Mouse (Mus musculus) forebrain, embryonic 13.5 days (tissue): Measurements from ENCODE around the gene Hsd17b2. TPM values are rescaled to one million over a fixed set of nuclear protein-coding genes. Genes with fewer than 3 reads are reported as not detected.

Source experiments
- ATAC-seq: fragments of 200-750 bp; cut with Nextera tagmentation; 2 replicates; pipeline ENCODE4 v1.8.0; 2017
- H3K27ac ChIP-seq: fragments of 300-500 bp; sonication (generic); 2 replicates; pipeline ENCODE4 v1.5.1; 2015; ENCODE audit warnings: inconsistent platforms, mild to moderate bottlenecking, moderate library complexity
- H3K27me3 ChIP-seq: fragments of 300-500 bp; sonication (generic); 2 replicates; pipeline ENCODE4 v1.6.1; 2015; ENCODE audit warnings: mild to moderate bottlenecking, inconsistent platforms
- H3K36me3 ChIP-seq: fragments of 300-500 bp; sonication (generic); 2 replicates; pipeline ENCODE4 v1.6.1; 2015; ENCODE audit warnings: mild to moderate bottlenecking, inconsistent platforms; ENCODE audit not compliant: poor library complexity, severe bottlenecking
- H3K4me1 ChIP-seq: fragments of 300-500 bp; sonication (generic); 2 replicates; pipeline ENCODE4 v1.6.1; 2015; ENCODE audit warnings: inconsistent platforms
- H3K4me2 ChIP-seq: fragments of 300-500 bp; sonication (generic); 2 replicates; pipeline ENCODE4 v1.6.1; 2015; ENCODE audit warnings: inconsistent platforms, mild to moderate bottlenecking, moderate library complexity
- H3K4me3 ChIP-seq: fragments of 300-500 bp; sonication (generic); 2 replicates; pipeline ENCODE4 v1.5.1; 2015; ENCODE audit warnings: mild to moderate bottlenecking, inconsistent platforms
- H3K9ac ChIP-seq: fragments of 300-500 bp; sonication (generic); 2 replicates; pipeline ENCODE4 v1.6.1; 2015; ENCODE audit warnings: mild to moderate bottlenecking, inconsistent platforms
- H3K9me3 ChIP-seq: fragments of 300-500 bp; sonication (generic); replicated peaks from 2 replicates; pipeline ENCODE4 v1.6.1; 2016; ENCODE audit warnings: inconsistent platforms
- WGBS: fragments of 180-500 bp; shearing (Covaris S2); methylation state at CpG from one replicate; pipeline ENCODE4 v1.1.7; 2015; 5-methylcytosine and 5-hydroxymethylcytosine counted together
- polyA plus RNA-seq: library from polyadenylated mRNA; unstranded; fragments of >200 nt; fragmentation: Nextera tagmentation; extraction: Ambion mirVana; gene quantifications from 2 replicates; pipeline ENCODE4 v1.2.1, GENCODE M21; 2015

Gene Hsd17b2
- polyA plus RNA-seq, 1 experiment from 2014 or later: 0.13 TPM

- Histone ChIP-seq H3K27ac (no peak overlapping the region), H3K4me2 (no peak overlapping the region), H3K4me3 (no peak overlapping the region), H3K4me1 (no peaks in the 10 kb centered on the region), H3K27me3 (no peaks in the 10 kb centered on the region), H3K36me3 (no peaks in the 10 kb centered on the region), H3K9me3 (no peaks in the 10 kb centered on the region), H3K9ac (no peak overlapping the region)
- 81% methylated on average over 8 of the region's 9 CpGs for WGBS
- ATAC-seq: no peak
These were observed 46.4 kb downstream of the Hsd17b2 start for GRCm38 (mm10) chr8:117747886-117748730.

DNA sequence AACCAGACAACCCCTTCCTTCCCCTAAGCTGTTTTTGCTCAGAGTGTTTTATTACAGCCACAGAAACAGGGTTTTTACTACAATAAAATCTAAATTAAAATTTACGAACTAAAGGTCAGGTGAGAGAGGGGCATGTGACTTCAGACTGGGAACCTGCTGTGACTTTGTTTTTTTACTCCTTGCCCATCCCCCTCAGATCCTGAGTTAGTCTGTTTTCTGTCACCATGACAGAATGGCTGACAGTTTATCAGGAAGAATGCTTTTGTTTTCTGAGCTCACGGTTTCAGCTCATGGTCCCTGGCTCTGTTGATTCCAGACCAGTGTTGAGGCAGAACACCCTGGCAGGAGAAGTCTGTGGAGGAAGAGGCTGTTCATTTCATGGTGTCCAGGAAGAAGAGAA lies 47.7 kb downstream of the Hsd17b2 start:
- WGBS: 50% methylated on average over 2 of the region's 2 CpGs
- Histone ChIP-seq H3K4me2 (no peak overlapping the region), H3K4me3 (no peak overlapping the region), H3K36me3 (no peaks in the 10 kb centered on the region), H3K27me3 (no peaks in the 10 kb centered on the region), H3K27ac (no peak overlapping the region), H3K4me1 (no peaks in the 10 kb centered on the region), H3K9ac (no peak overlapping the region), H3K9me3 (no peaks in the 10 kb centered on the region)
- no peak for ATAC-seq

DNA sequence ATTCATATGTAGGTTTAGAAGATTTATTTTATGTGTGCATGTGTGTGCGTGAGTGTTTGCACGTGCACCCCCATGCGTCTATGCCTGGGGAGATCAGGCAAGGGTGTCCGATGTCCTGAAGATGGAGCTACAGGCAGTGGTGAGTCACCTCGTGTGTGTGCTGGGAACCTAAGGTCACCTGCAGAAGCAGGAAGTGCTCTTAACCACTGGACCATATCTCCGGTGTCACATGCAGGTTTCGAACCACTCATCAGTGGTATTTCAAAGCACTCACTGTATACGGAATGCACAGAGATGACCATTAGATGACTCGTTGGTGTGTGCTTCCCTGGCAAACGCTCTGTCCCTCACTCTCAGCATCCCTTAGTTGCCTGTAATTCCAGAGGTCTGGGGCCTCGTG lies 56.2 kb downstream of the Hsd17b2 start:
- no peak for ATAC-seq
- H3K4me1 ChIP-seq: no peaks in the 10 kb centered on the region
- WGBS: 88% methylated on average over 11 of the region's 11 CpGs
- no peak overlapping the region for H3K27ac ChIP-seq
- H3K4me2 ChIP-seq: no peak overlapping the region
- H3K36me3 ChIP-seq: no peaks in the 10 kb centered on the region
- H3K27me3 ChIP-seq: no peaks in the 10 kb centered on the region
- H3K9me3 ChIP-seq: no peaks in the 10 kb centered on the region
- H3K9ac ChIP-seq: no peak overlapping the region
- H3K4me3 ChIP-seq: no peak overlapping the region

DNA sequence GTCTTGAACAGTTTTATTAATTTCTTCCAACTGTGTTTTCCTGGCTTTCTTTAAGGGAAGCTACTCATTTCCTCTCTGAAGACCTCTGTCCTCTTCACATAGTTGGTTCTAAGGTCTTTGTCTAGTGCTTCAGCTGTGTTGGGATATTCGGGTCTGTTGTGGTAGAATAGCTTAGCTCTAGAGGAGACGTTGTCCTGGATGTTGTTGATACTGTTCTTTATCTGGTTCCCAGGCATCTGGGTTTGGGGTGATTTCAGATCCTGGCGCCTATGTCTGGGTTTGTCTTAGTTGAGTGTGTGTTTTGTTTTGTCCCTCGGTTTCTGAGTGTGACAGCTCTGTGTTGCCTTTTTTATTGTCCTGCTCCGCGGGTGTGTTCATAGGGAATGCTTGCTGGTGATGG lies 61.1 kb downstream of the Hsd17b2 start:
- peaks cover 5% of the 10 kb centered on the region; the same call in 1 of the 2 replicates for H3K4me1 ChIP-seq
- 87% methylated on average over 6 of the region's 6 CpGs for WGBS
- no peaks in the 10 kb centered on the region for H3K27me3 ChIP-seq
- no peak for ATAC-seq
- H3K27ac ChIP-seq: no peak overlapping the region
- H3K4me2 ChIP-seq: no peak overlapping the region
- H3K36me3 ChIP-seq: no peaks in the 10 kb centered on the region
- H3K4me3 ChIP-seq: no peak overlapping the region
- no peaks in the 10 kb centered on the region for H3K9me3 ChIP-seq
- H3K9ac ChIP-seq: no peak overlapping the region

GRCm38 (mm10) chr8:117764625-117765024 lies 62.9 kb downstream of the Hsd17b2 start:
- no peak overlapping the region for H3K4me3 ChIP-seq
- H3K9ac ChIP-seq: no peak overlapping the region
- no peaks in the 10 kb centered on the region for H3K27me3 ChIP-seq
- ATAC-seq: no peak
- H3K27ac ChIP-seq: no peak overlapping the region
- H3K4me1 ChIP-seq: peaks cover 5% of the 10 kb centered on the region; the same call in 1 of the 2 replicates
- H3K9me3 ChIP-seq: no peaks in the 10 kb centered on the region
- 80% methylated on average over 4 of the region's 4 CpGs for WGBS
- no peaks in the 10 kb centered on the region for H3K36me3 ChIP-seq
- no peak overlapping the region for H3K4me2 ChIP-seq

GRCm38 (mm10) chr8:117765947-117766346 lies 64.2 kb downstream of the Hsd17b2 start:
- peaks cover 5% of the 10 kb centered on the region; the same call in 1 of the 2 replicates for H3K4me1 ChIP-seq
- H3K36me3 ChIP-seq: no peaks in the 10 kb centered on the region
- H3K4me2 ChIP-seq: no peak overlapping the region
- no peaks in the 10 kb centered on the region for H3K27me3 ChIP-seq
- H3K9me3 ChIP-seq: no peaks in the 10 kb centered on the region
- H3K27ac ChIP-seq: no peak overlapping the region
- H3K9ac ChIP-seq: no peak overlapping the region
- H3K4me3 ChIP-seq: no peak overlapping the region
- no peak for ATAC-seq
- WGBS: 86% methylated on average over 5 of the region's 5 CpGs

DNA sequence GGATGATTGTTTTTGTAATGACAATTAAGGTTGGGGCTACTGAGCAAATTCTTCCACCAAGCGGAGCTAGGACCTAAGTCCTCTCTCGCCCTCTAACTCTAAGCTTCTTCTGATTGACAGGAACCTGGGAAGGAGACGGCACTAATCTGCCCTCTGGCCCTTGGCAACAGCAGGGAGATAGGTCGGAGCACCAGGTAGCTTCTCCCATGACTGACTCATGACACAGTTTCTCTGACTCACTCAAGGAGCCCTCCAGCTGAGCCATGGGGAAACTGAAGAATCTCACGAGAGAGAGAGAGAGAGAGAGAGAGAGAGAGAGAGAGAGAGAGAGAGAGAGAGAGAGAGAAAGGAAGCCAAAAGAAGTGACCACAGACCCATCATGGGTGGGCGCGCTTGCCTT lies 67.3 kb downstream of the Hsd17b2 start:
- H3K4me1 ChIP-seq: peaks cover 4% of the 10 kb centered on the region; the same call in 1 of the 2 replicates
- ATAC-seq: no peak
- H3K27me3 ChIP-seq: no peaks in the 10 kb centered on the region
- H3K9ac ChIP-seq: no peak overlapping the region
- no peak overlapping the region for H3K4me3 ChIP-seq
- H3K27ac ChIP-seq: no peak overlapping the region
- H3K36me3 ChIP-seq: no peaks in the 10 kb centered on the region
- H3K4me2 ChIP-seq: no peak overlapping the region
- 77% methylated on average over 7 of the region's 7 CpGs for WGBS
- H3K9me3 ChIP-seq: no peaks in the 10 kb centered on the region

DNA sequence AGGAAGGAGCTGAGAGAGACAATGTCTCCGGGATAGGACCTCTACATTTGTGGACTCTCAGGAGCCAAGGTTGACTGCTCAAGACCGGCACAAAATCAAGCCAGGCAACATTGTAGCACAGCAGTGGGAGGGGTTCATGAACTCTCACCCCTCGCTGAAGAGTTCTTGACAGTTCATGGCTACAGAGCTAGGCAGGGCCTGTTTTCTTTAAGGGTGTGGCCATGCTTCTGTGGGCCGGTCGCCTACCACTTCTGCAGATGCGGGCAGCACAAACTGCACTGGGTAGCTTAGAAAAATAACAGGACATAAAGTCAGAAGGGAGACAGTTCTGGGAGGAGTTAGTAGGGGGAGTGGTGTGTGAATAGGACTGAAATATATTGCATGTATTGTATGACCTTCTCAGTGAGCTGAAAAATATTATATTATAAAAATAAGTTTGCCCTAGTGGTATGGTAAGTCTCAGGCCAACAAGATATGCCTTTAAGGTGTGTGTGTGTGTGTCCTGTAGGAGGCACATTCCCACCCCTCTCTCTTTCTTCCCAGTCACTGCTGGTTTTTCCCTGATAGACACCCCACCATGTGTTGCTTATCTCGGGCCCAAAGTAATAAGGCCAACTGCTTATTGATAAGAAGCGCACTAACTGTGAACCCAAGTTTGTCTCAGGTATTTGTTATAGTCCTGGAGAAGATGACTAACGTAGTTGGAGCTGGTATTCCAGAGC lies 69.6 kb downstream of the Hsd17b2 start:
- H3K36me3 ChIP-seq: no peaks in the 10 kb centered on the region
- H3K4me2 ChIP-seq: no peak overlapping the region
- H3K4me1 ChIP-seq: no peaks in the 10 kb centered on the region
- 88% methylated on average over 9 of the region's 9 CpGs for WGBS
- no peak for ATAC-seq
- H3K27me3 ChIP-seq: no peaks in the 10 kb centered on the region
- H3K27ac ChIP-seq: no peak overlapping the region
- no peaks in the 10 kb centered on the region for H3K9me3 ChIP-seq
- no peak overlapping the region for H3K9ac ChIP-seq
- no peak overlapping the region for H3K4me3 ChIP-seq

DNA sequence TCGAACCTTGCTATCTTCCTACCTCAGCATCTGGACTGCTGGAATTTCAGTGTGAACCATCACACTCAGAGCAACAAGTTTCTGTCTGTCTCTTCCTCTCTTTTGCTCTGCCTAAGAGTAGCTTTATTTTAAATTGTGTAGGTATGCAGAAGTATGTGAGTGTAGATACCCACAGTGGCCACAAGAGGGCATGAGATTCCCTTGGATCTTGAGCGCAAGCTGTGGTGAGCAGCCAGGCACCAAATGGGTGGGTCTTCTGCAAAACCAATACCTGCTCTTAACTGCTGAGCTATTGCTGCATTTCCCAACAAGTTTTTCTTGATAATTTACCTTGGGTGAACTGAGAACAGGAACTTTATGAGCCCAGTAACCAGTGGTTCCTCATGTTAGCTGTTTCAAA lies 70.4 kb downstream of the Hsd17b2 start:
- no peak overlapping the region for H3K27ac ChIP-seq
- no peak overlapping the region for H3K4me3 ChIP-seq
- no peaks in the 10 kb centered on the region for H3K4me1 ChIP-seq
- WGBS: 59% methylated on average over 2 of the region's 2 CpGs
- H3K9ac ChIP-seq: no peak overlapping the region
- no peaks in the 10 kb centered on the region for H3K27me3 ChIP-seq
- ATAC-seq: no peak
- no peaks in the 10 kb centered on the region for H3K9me3 ChIP-seq
- no peak overlapping the region for H3K4me2 ChIP-seq
- no peaks in the 10 kb centered on the region for H3K36me3 ChIP-seq

DNA sequence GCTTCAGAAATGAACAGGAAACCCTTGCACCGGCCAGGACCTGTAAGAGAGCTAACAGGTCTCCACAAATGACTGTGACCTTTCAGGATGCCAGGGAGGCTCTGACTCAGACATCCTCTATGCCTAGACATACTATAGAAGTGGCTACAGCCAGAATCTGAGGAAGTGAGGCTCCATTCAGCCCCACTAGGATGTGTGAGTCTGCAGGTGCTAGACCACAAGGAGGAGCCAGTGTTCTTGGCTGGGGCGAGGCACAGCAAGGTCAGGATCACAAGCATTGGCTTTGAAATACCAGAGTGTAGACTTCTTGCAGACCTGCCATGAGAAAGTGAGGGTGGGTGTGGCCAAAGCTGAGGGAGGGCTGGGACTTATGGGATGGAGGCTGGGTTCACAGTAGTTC lies 70.9 kb downstream of the Hsd17b2 start:
- Histone ChIP-seq H3K4me2 (no peak overlapping the region), H3K4me3 (no peak overlapping the region), H3K36me3 (no peaks in the 10 kb centered on the region), H3K4me1 (no peaks in the 10 kb centered on the region), H3K27ac (no peak overlapping the region), H3K9me3 (no peaks in the 10 kb centered on the region), H3K9ac (no peak overlapping the region), H3K27me3 (no peaks in the 10 kb centered on the region)
- 61% methylated on average over 2 of the region's 2 CpGs for WGBS
- ATAC-seq: no peak

GRCm38 (mm10) chr8:117775626-117776025 lies 73.9 kb downstream of the Hsd17b2 start:
- Histone ChIP-seq H3K9me3 (no peaks in the 10 kb centered on the region), H3K4me1 (no peaks in the 10 kb centered on the region), H3K9ac (no peak overlapping the region), H3K4me2 (no peak overlapping the region), H3K4me3 (no peak overlapping the region), H3K27ac (no peak overlapping the region), H3K36me3 (no peaks in the 10 kb centered on the region), H3K27me3 (no peaks in the 10 kb centered on the region)
- ATAC-seq: no peak
- 43% methylated on average over 10 of the region's 10 CpGs for WGBS

DNA sequence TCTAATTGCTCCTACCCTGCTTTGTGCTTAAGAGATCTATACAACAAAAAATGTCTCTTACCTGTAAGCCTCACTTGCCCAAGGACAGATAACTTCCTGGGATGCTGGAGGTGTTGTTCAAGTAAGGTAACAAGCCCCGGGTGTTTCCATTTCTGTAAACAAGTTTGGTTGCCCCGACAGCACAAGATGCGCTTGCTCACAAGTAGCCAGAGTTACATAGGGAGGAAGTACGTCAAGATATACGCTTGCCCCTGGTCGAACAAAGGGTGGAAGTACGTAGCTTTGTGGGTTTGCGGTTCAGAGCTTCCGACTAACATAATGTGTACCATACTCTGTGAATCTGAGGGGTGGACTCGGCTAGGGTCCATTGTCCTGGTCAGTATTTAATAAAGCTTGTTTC lies 74.4 kb downstream of the Hsd17b2 start:
- no peak for ATAC-seq
- H3K4me2 ChIP-seq: no peak overlapping the region
- H3K36me3 ChIP-seq: no peaks in the 10 kb centered on the region
- no peak overlapping the region for H3K4me3 ChIP-seq
- no peaks in the 10 kb centered on the region for H3K27me3 ChIP-seq
- no peaks in the 10 kb centered on the region for H3K4me1 ChIP-seq
- no peak overlapping the region for H3K9ac ChIP-seq
- 86% methylated on average over 10 of the region's 10 CpGs for WGBS
- H3K27ac ChIP-seq: no peak overlapping the region
- no peaks in the 10 kb centered on the region for H3K9me3 ChIP-seq
